Mouse (Mus musculus) MEL (cell line): Measurements from ENCODE around the gene Ptpn20. TPM values are rescaled to one million over a fixed set of nuclear protein-coding genes. Genes with fewer than 3 reads are reported as not detected.

ENCODE experiments used
- DNase-seq: peaks from one replicate; pipeline ENCODE4 v3.0.0; 2011; ENCODE audit warnings: low read depth, low spot score
- H3K27ac ChIP-seq: 2 replicates; pipeline ENCODE4 v1.5.1; 2012; ENCODE audit warnings: low read depth, mild to moderate bottlenecking, control low read depth, low read length, moderate library complexity; ENCODE audit not compliant: control insufficient read depth
- H3K27me3 ChIP-seq, 2 experiments: fragments of 150-350 bp in 1 of 2; sonication (generic) in 1 of 2; 2 replicates each; pipeline ENCODE4 v1.6.1; 2012; ENCODE audit warnings: low read length in 2 of 2, mild to moderate bottlenecking in 2 of 2, improper control_type of control experiment in 1 of 2, moderate library complexity in 1 of 2; ENCODE audit not compliant: insufficient read depth in 2 of 2, control insufficient read depth in 1 of 2
- H3K36me3 ChIP-seq, 2 experiments: 2 replicates each; pipeline ENCODE4 v1.6.1; 2012 to 2014; ENCODE audit warnings: low read length in 2 of 2, improper control_type of control experiment in 1 of 2, inconsistent platforms in 1 of 2, mild to moderate bottlenecking in 1 of 2; ENCODE audit not compliant: insufficient read depth in 2 of 2, control insufficient read depth in 1 of 2
- H3K4me1 ChIP-seq, 2 experiments: fragments of 150-350 bp in 1 of 2; sonication (generic) in 1 of 2; 2 replicates each; pipeline ENCODE4 v1.6.1; 2012; ENCODE audit warnings: low read length in 2 of 2, improper control_type of control experiment in 1 of 2, mild to moderate bottlenecking in 1 of 2; ENCODE audit not compliant: insufficient read depth in 2 of 2, control insufficient read depth in 1 of 2
- H3K4me3 ChIP-seq, 2 experiments: fragments of 150-350 bp in 1 of 2; sonication (generic) in 1 of 2; 2 replicates each; pipeline ENCODE4 v1.5.1; 2012; ENCODE audit warnings: low read depth in 2 of 2, low read length in 2 of 2, mild to moderate bottlenecking in 2 of 2, moderate library complexity in 2 of 2, control low read depth in 1 of 2, improper control_type of control experiment in 1 of 2; ENCODE audit not compliant: control insufficient read depth in 1 of 2, insufficient read depth in 1 of 2
- H3K79me2 ChIP-seq: 2 replicates; pipeline ENCODE4 v1.6.1; 2012; ENCODE audit warnings: mild to moderate bottlenecking, low read length, moderate library complexity; ENCODE audit not compliant: control insufficient read depth, poor library complexity, insufficient read depth
- H3K9ac ChIP-seq: 2 replicates; pipeline ENCODE4 v1.6.1; 2012; ENCODE audit warnings: low read depth, mild to moderate bottlenecking, control low read depth, low read length, moderate library complexity; ENCODE audit not compliant: control insufficient read depth, poor library complexity, severe bottlenecking
- H3K9me3 ChIP-seq: fragments of 150-350 bp; sonication (generic); replicated peaks from 2 replicates; pipeline ENCODE4 v1.6.1; 2012; ENCODE audit warnings: mild to moderate bottlenecking, low read length, improper control_type of control experiment, moderate library complexity; ENCODE audit not compliant: insufficient read depth
- BHLHE40 ChIP-seq: IDR thresholded peaks from 2 replicates; pipeline ENCODE4 v1.6.1; 2012; ENCODE audit warnings: low read depth, mild to moderate bottlenecking, inconsistent platforms, low read length, improper control_type of control experiment, borderline replicate concordance
- CHD1 ChIP-seq: IDR thresholded peaks from 2 replicates; pipeline ENCODE4 v1.6.1; 2012; ENCODE audit warnings: low read depth, mild to moderate bottlenecking, inconsistent platforms, low read length, improper control_type of control experiment
- CHD2 ChIP-seq: IDR thresholded peaks from 2 replicates; pipeline ENCODE4 v1.6.1; 2011; ENCODE audit warnings: low read length, improper control_type of control experiment
- CTCF ChIP-seq, 3 experiments: IDR thresholded peaks in 2 of 3; conservative IDR thresholded peaks in 1 of 3; 2 replicates each; pipeline ENCODE4 v1.5.1; 2011 to 2012; ENCODE audit warnings: low read length in 3 of 3, low read depth in 2 of 3, mild to moderate bottlenecking in 2 of 3, improper control_type of control experiment in 1 of 3, inconsistent platforms in 1 of 3, mixed read lengths in 1 of 3, moderate library complexity in 1 of 3; ENCODE audit not compliant: control insufficient read depth in 1 of 3, insufficient read depth in 1 of 3, poor library complexity in 1 of 3, severe bottlenecking in 1 of 3
- E2F4 ChIP-seq: IDR thresholded peaks from 2 replicates; pipeline ENCODE4 v1.6.1; 2011; ENCODE audit warnings: low read depth, low read length, improper control_type of control experiment, borderline replicate concordance
- ELF1 ChIP-seq: IDR thresholded peaks from 2 replicates; pipeline ENCODE4 v1.6.1; 2014; ENCODE audit warnings: low read depth, mild to moderate bottlenecking, inconsistent platforms, low read length, improper control_type of control experiment, moderate library complexity
- GATA1 ChIP-seq: IDR thresholded peaks from 2 replicates; pipeline ENCODE4 v1.6.1; 2011; ENCODE audit warnings: low read depth, low read length, improper control_type of control experiment
- MAFK ChIP-seq: IDR thresholded peaks from 2 replicates; pipeline ENCODE4 v1.6.1; 2011; ENCODE audit warnings: low read depth, mild to moderate bottlenecking, low read length, improper control_type of control experiment, borderline replicate concordance
- MAX ChIP-seq: IDR thresholded peaks from 2 replicates; pipeline ENCODE4 v1.6.1; 2011; ENCODE audit warnings: low read length, improper control_type of control experiment
- MAZ ChIP-seq: IDR thresholded peaks from 2 replicates; pipeline ENCODE4 v1.6.1; 2012; ENCODE audit warnings: low read depth, mild to moderate bottlenecking, inconsistent platforms, low read length, improper control_type of control experiment
- MEF2A ChIP-seq: IDR thresholded peaks from 2 replicates; pipeline ENCODE4 v1.6.1; 2014; ENCODE audit warnings: low read depth, mild to moderate bottlenecking, inconsistent platforms, low read length, improper control_type of control experiment; ENCODE audit not compliant: poor library complexity, insufficient replicate concordance, severe bottlenecking; ENCODE audit errors: extremely low read depth
- MXI1 ChIP-seq: IDR thresholded peaks from 2 replicates; pipeline ENCODE4 v1.6.1; 2011; ENCODE audit warnings: mild to moderate bottlenecking, low read depth, low read length, improper control_type of control experiment
- MYB ChIP-seq: IDR thresholded peaks from 2 replicates; pipeline ENCODE4 v1.6.1; 2011; ENCODE audit warnings: mild to moderate bottlenecking, low read depth, low read length, improper control_type of control experiment
- NELFE ChIP-seq: IDR thresholded peaks from 2 replicates; pipeline ENCODE4 v1.6.1; 2011; ENCODE audit warnings: low read depth, low read length, improper control_type of control experiment
- POLR2A ChIP-seq, 2 experiments: IDR thresholded peaks; 2 replicates each; pipeline ENCODE4 v1.6.1; 2011 to 2012; ENCODE audit warnings: low read length in 2 of 2, mild to moderate bottlenecking in 2 of 2, control low read depth in 1 of 2, improper control_type of control experiment in 1 of 2, low read depth in 1 of 2, moderate library complexity in 1 of 2; ENCODE audit not compliant: control insufficient read depth in 1 of 2, insufficient read depth in 1 of 2, poor library complexity in 1 of 2
- RAD21 ChIP-seq: IDR thresholded peaks from 2 replicates; pipeline ENCODE4 v1.6.1; 2011; ENCODE audit warnings: mild to moderate bottlenecking, low read depth, low read length, improper control_type of control experiment
- RCOR1 ChIP-seq: IDR thresholded peaks from 2 replicates; pipeline ENCODE4 v1.6.1; 2012; ENCODE audit warnings: low read depth, mild to moderate bottlenecking, inconsistent platforms, low read length, improper control_type of control experiment
- TAL1 ChIP-seq: IDR thresholded peaks from 2 replicates; pipeline ENCODE4 v1.6.1; 2012; ENCODE audit warnings: mild to moderate bottlenecking, inconsistent platforms, low read length, moderate library complexity, mixed read lengths
- UBTF ChIP-seq: IDR thresholded peaks from 2 replicates; pipeline ENCODE4 v1.6.1; 2012; ENCODE audit warnings: low read depth, mild to moderate bottlenecking, inconsistent platforms, low read length, improper control_type of control experiment, moderate library complexity, borderline replicate concordance; ENCODE audit not compliant: insufficient read depth
- ZNF384 ChIP-seq: IDR thresholded peaks from 2 replicates; pipeline ENCODE4 v1.6.1; 2012; ENCODE audit warnings: low read depth, mild to moderate bottlenecking, inconsistent platforms, low read length, improper control_type of control experiment
- polyA plus RNA-seq, 2 experiments: library from polyadenylated mRNA; stranded (reverse) in 1 of 2; unstranded in 1 of 2; fragments of >175 nt in 1 of 2; fragments of >200 nt in 1 of 2; gene quantifications; 2 replicates each; pipeline versions ENCODE4 v1.2.1 to v1.2.4; 2012; ENCODE audit warnings: low replicate concordance in 2 of 2, low read depth in 1 of 2; ENCODE audit not compliant: insufficient read length in 2 of 2, insufficient read depth in 1 of 2, missing spikeins in 1 of 2
- total RNA-seq: library from RNA; depleted of rRNA; stranded (reverse); fragments of 300-350 nt; gene quantifications from 2 replicates; pipeline ENCODE4 v1.2.3, GENCODE M21; 2012

The Ptpn20 gene
- total and polyA plus RNA-seq, 3 experiments: not detected

GRCm38 (mm10) chr14:33658331-33658730, 69.3 kb downstream of the Ptpn20 start:
- no peak overlapping the region for H3K27ac ChIP-seq
- H3K79me2 ChIP-seq: no peaks in the 10 kb centered on the region
- H3K9ac ChIP-seq: no peak overlapping the region
- TF ChIP-seq MXI1 (no peak), UBTF (no peak), MAFK (no peak), MYB (no peak), CHD2 (no peak), GATA1 (no peak), RAD21 (no peak), BHLHE40 (no peak), MAX (no peak), POLR2A (IDR thresholded peaks at IDR 0.05; ENCODE audit: control insufficient read depth in 1 of 2, insufficient read depth in 1 of 2, low read depth in 1 of 2, low read length in 2 of 2, poor library complexity in 1 of 2) (no peak)
- no peaks in the 10 kb centered on the region for H3K9me3 ChIP-seq
- no peaks in the 10 kb centered on the region for H3K27me3 ChIP-seq
- no peaks in the 10 kb centered on the region for H3K4me1 ChIP-seq
- H3K4me3 ChIP-seq: no peak overlapping the region
- no peaks in the 10 kb centered on the region for H3K36me3 ChIP-seq
- no peak for DNase-seq

GRCm38 (mm10) chr14:33662080-33662479, 73.1 kb downstream of the Ptpn20 start:
- no peak for TF ChIP-seq TAL1
- no peak for TF ChIP-seq CHD1
- no peak for TF ChIP-seq POLR2A (IDR thresholded peaks at IDR 0.05; ENCODE audit: control insufficient read depth in 1 of 2, insufficient read depth in 1 of 2, low read depth in 1 of 2, low read length in 2 of 2, poor library complexity in 1 of 2)
- no peak for TF ChIP-seq MXI1
- TF ChIP-seq E2F4: no peak
- TF ChIP-seq BHLHE40: no peak
- TF ChIP-seq ELF1: no peak
- TF ChIP-seq NELFE: no peak
- no peak for TF ChIP-seq MEF2A
- no peak for DNase-seq
- no peaks in the 10 kb centered on the region for H3K36me3 ChIP-seq
- H3K4me1 ChIP-seq: no peaks in the 10 kb centered on the region
- no peak overlapping the region for H3K9ac ChIP-seq
- H3K79me2 ChIP-seq: no peaks in the 10 kb centered on the region
- no peak overlapping the region for H3K4me3 ChIP-seq
- no peaks in the 10 kb centered on the region for H3K27me3 ChIP-seq
- no peak overlapping the region for H3K27ac ChIP-seq
- no peaks in the 10 kb centered on the region for H3K9me3 ChIP-seq

GRCm38 (mm10) chr14:33666301-33666700, 77.3 kb downstream of the Ptpn20 start:
- Histone ChIP-seq H3K27me3 (no peaks in the 10 kb centered on the region), H3K9ac (no peak overlapping the region), H3K9me3 (no peaks in the 10 kb centered on the region), H3K4me3 (no peak overlapping the region), H3K27ac (no peak overlapping the region), H3K79me2 (no peaks in the 10 kb centered on the region), H3K36me3 (no peaks in the 10 kb centered on the region), H3K4me1 (no peaks in the 10 kb centered on the region)
- no peak for TF ChIP-seq NELFE
- TF ChIP-seq RCOR1: no peak
- no peak for TF ChIP-seq ZNF384
- TF ChIP-seq MAZ: no peak
- no peak for TF ChIP-seq CTCF (IDR thresholded peaks at IDR 0.05 in 2 of 3, conservative IDR thresholded peaks at IDR 0.05 in 1 of 3; ENCODE audit: control insufficient read depth in 1 of 3, insufficient read depth in 1 of 3, low read depth in 2 of 3, low read length in 3 of 3, poor library complexity in 1 of 3, severe bottlenecking in 1 of 3)
- TF ChIP-seq MYB: no peak
- no peak for DNase-seq
